Mouse (Mus musculus) stomach, embryonic 14.5 days (tissue): ENCODE measurements around the gene Atp6v0a1. TPM values are rescaled to one million over a fixed set of nuclear protein-coding genes. Genes with fewer than 3 reads are reported as not detected.

Source experiments
- ATAC-seq: fragments of 200-750 bp; cut with Nextera tagmentation; 2 replicates; pipeline ENCODE4 v1.8.0; 2017; ENCODE audit warnings: low read depth, moderate TSS enrichment; ENCODE audit not compliant: insufficient number of reproducible peaks, insufficient read depth, low FRiP score
- H3K27ac ChIP-seq: fragments of 300-500 bp; sonication (generic); 2 replicates; pipeline ENCODE4 v1.5.1; 2014; ENCODE audit warnings: mild to moderate bottlenecking, low read length, moderate library complexity, mixed read lengths
- H3K27me3 ChIP-seq: fragments of 300-500 bp; sonication (generic); 2 replicates; pipeline ENCODE4 v1.6.1; 2014; ENCODE audit warnings: low read length, control low read depth, mixed read lengths; ENCODE audit not compliant: control insufficient read depth, insufficient read depth
- H3K36me3 ChIP-seq: fragments of 300-500 bp; sonication (generic); 2 replicates; pipeline ENCODE4 v1.6.1; 2014; ENCODE audit warnings: mild to moderate bottlenecking, control low read depth, low read length, moderate library complexity, mixed read lengths; ENCODE audit not compliant: control insufficient read depth, insufficient read depth
- H3K4me1 ChIP-seq: fragments of 300-500 bp; sonication (generic); 2 replicates; pipeline ENCODE4 v1.6.1; 2014; ENCODE audit warnings: low read length, control low read depth, mixed read lengths; ENCODE audit not compliant: control insufficient read depth, insufficient read depth
- H3K4me2 ChIP-seq: fragments of 300-500 bp; sonication (generic); replicated peaks from 2 replicates; pipeline ENCODE4 v1.6.1; 2014; ENCODE audit warnings: low read depth, low read length, control low read depth
- H3K4me3 ChIP-seq: fragments of 300-500 bp; sonication (generic); 2 replicates; pipeline ENCODE4 v1.5.1; 2014; ENCODE audit warnings: low read depth, low read length, control low read depth
- H3K9ac ChIP-seq: fragments of 300-500 bp; sonication (generic); replicated peaks from 2 replicates; pipeline ENCODE4 v1.6.1; 2014; ENCODE audit warnings: low read depth, mild to moderate bottlenecking, control low read depth, low read length, moderate library complexity, mixed read lengths
- H3K9me3 ChIP-seq: fragments of 300-500 bp; sonication (generic); 2 replicates; pipeline ENCODE4 v1.6.1; 2016; ENCODE audit warnings: low read depth, low read length, control low read depth; ENCODE audit not compliant: control insufficient read depth
- WGBS: fragments of 180-500 bp; shearing (Covaris S2); extraction: QIAGEN DNeasy Blood & Tissue Kit; methylation state at CpG from one replicate; pipeline ENCODE4 v1.1.7; 2014; 5-methylcytosine and 5-hydroxymethylcytosine counted together
- polyA plus RNA-seq: library from polyadenylated mRNA; unstranded; fragments of >200 nt; fragmentation: Nextera tagmentation; extraction: Ambion mirVana; gene quantifications from 2 replicates; pipeline ENCODE4 v1.2.1, GENCODE M21; 2014

The Atp6v0a1 gene
- polyA plus RNA-seq, 1 experiment from 2014 or later = 42.0 TPM

- H3K4me3 ChIP-seq = no peak overlapping the region
- H3K4me2 ChIP-seq = no peak overlapping the region
- H3K27ac ChIP-seq = no peak overlapping the region
- 46% methylated on average over 3 of the region's 3 CpGs for WGBS
- ATAC-seq = no peak
- H3K27me3 ChIP-seq = no peaks in the 10 kb centered on the region
- H3K9ac ChIP-seq = no peak overlapping the region
- no peaks in the 10 kb centered on the region for H3K9me3 ChIP-seq
- H3K36me3 ChIP-seq = no peaks in the 10 kb centered on the region
- no peaks in the 10 kb centered on the region; the same call in 1 of the 2 replicates for H3K4me1 ChIP-seq
Measured at GRCm38 (mm10) chr11:100985607-100986006, 23.6 kb upstream of the Atp6v0a1 start.

- H3K9me3 ChIP-seq = no peaks in the 10 kb centered on the region
- H3K4me1 ChIP-seq = no peaks in the 10 kb centered on the region
- H3K27ac ChIP-seq = no peak overlapping the region
- no peaks in the 10 kb centered on the region for H3K36me3 ChIP-seq
- no peak overlapping the region for H3K9ac ChIP-seq
- H3K27me3 ChIP-seq = no peaks in the 10 kb centered on the region
- WGBS = 80% methylated on average over 3 of the region's 3 CpGs
- no peak for ATAC-seq
- H3K4me3 ChIP-seq = no peak overlapping the region
- H3K4me2 ChIP-seq = no peak overlapping the region
Measured at GRCm38 (mm10) chr11:100988674-100989073, 20.6 kb upstream of the Atp6v0a1 start.

GRCm38 (mm10) chr11:100989666-100990065 lies 19.6 kb upstream of the Atp6v0a1 start:
- no peak for ATAC-seq
- Histone ChIP-seq H3K9me3 (no peaks in the 10 kb centered on the region), H3K4me3 (no peak overlapping the region), H3K9ac (no peak overlapping the region), H3K36me3 (no peaks in the 10 kb centered on the region), H3K4me1 (no peaks in the 10 kb centered on the region), H3K27me3 (no peaks in the 10 kb centered on the region), H3K27ac (no peak overlapping the region), H3K4me2 (no peak overlapping the region)
- WGBS = 53% methylated on average over 2 of the region's 2 CpGs

GRCm38 (mm10) chr11:100991027-100991534 lies 18.2 kb upstream of the Atp6v0a1 start:
- Histone ChIP-seq H3K4me2 (no peak overlapping the region), H3K27me3 (no peaks in the 10 kb centered on the region), H3K9me3 (no peaks in the 10 kb centered on the region), H3K4me1 (no peaks in the 10 kb centered on the region), H3K4me3 (no peak overlapping the region), H3K36me3 (no peaks in the 10 kb centered on the region), H3K27ac (no peak overlapping the region), H3K9ac (no peak overlapping the region)
- WGBS = 27% methylated on average over 6 of the region's 6 CpGs
- no peak for ATAC-seq

- no peak overlapping the region for H3K4me3 ChIP-seq
- ATAC-seq = no peak
- no peaks in the 10 kb centered on the region for H3K9me3 ChIP-seq
- H3K36me3 ChIP-seq = no peaks in the 10 kb centered on the region
- 61% methylated on average over 2 of the region's 2 CpGs for WGBS
- no peaks in the 10 kb centered on the region for H3K4me1 ChIP-seq
- H3K4me2 ChIP-seq = no peak overlapping the region
- H3K27me3 ChIP-seq = no peaks in the 10 kb centered on the region
- H3K9ac ChIP-seq = no peak overlapping the region
- H3K27ac ChIP-seq = no peak overlapping the region
Measured at GRCm38 (mm10) chr11:100993437-100993836, 15.8 kb upstream of the Atp6v0a1 start.

GRCm38 (mm10) chr11:100994233-100994632 lies 15.0 kb upstream of the Atp6v0a1 start:
- Histone ChIP-seq H3K27me3 (no peaks in the 10 kb centered on the region), H3K4me3 (no peak overlapping the region), H3K9ac (no peak overlapping the region), H3K9me3 (no peaks in the 10 kb centered on the region), H3K36me3 (no peaks in the 10 kb centered on the region), H3K4me1 (no peaks in the 10 kb centered on the region), H3K4me2 (no peak overlapping the region), H3K27ac (no peak overlapping the region)
- 49% methylated on average over 9 of the region's 9 CpGs for WGBS
- ATAC-seq = no peak

- H3K4me3 ChIP-seq = no peak overlapping the region
- H3K36me3 ChIP-seq = no peaks in the 10 kb centered on the region
- H3K9me3 ChIP-seq = no peaks in the 10 kb centered on the region
- ATAC-seq = no peak
- H3K4me2 ChIP-seq = no peak overlapping the region
- no peak overlapping the region for H3K27ac ChIP-seq
- 72% methylated on average over 5 of the region's 5 CpGs for WGBS
- no peak overlapping the region for H3K9ac ChIP-seq
- no peaks in the 10 kb centered on the region for H3K4me1 ChIP-seq
- no peaks in the 10 kb centered on the region for H3K27me3 ChIP-seq
Measured at GRCm38 (mm10) chr11:100994655-100995054, 14.6 kb upstream of the Atp6v0a1 start.

- Histone ChIP-seq H3K4me2 (no peak overlapping the region), H3K4me1 (no peaks in the 10 kb centered on the region), H3K9ac (no peak overlapping the region)
Measured at GRCm38 (mm10) chr11:100996501-100996900, 12.8 kb upstream of the Atp6v0a1 start.

GRCm38 (mm10) chr11:100998836-100999235 lies 10.4 kb upstream of the Atp6v0a1 start:
- Histone ChIP-seq H3K9me3 (no peaks in the 10 kb centered on the region), H3K27me3 (no peaks in the 10 kb centered on the region), H3K4me1 (no peaks in the 10 kb centered on the region), H3K4me3 (no peak overlapping the region), H3K36me3 (no peaks in the 10 kb centered on the region), H3K4me2 (no peak overlapping the region), H3K27ac (no peak overlapping the region), H3K9ac (no peak overlapping the region)
- no peak for ATAC-seq
- 89% methylated on average over 2 of the region's 2 CpGs for WGBS

More at GRCm38 (mm10) chr11:100996501-100996900, 12.8 kb upstream of the Atp6v0a1 start:
- Histone ChIP-seq H3K27me3 (no peaks in the 10 kb centered on the region), H3K36me3 (no peaks in the 10 kb centered on the region), H3K9me3 (no peaks in the 10 kb centered on the region), H3K4me3 (no peak overlapping the region), H3K27ac (no peak overlapping the region)
- ATAC-seq = no peak
- WGBS = 83% methylated on average over 4 of the region's 4 CpGs
